Mouse (Mus musculus): ENCODE data around the gene Ifit1bl2. TPM values are rescaled to one million over a fixed set of nuclear protein-coding genes. Genes with fewer than 3 reads are reported as not detected.

Ifit1bl2 gene
- polyA plus RNA-seq, 1 experiment, result 0.30 TPM

DNA sequence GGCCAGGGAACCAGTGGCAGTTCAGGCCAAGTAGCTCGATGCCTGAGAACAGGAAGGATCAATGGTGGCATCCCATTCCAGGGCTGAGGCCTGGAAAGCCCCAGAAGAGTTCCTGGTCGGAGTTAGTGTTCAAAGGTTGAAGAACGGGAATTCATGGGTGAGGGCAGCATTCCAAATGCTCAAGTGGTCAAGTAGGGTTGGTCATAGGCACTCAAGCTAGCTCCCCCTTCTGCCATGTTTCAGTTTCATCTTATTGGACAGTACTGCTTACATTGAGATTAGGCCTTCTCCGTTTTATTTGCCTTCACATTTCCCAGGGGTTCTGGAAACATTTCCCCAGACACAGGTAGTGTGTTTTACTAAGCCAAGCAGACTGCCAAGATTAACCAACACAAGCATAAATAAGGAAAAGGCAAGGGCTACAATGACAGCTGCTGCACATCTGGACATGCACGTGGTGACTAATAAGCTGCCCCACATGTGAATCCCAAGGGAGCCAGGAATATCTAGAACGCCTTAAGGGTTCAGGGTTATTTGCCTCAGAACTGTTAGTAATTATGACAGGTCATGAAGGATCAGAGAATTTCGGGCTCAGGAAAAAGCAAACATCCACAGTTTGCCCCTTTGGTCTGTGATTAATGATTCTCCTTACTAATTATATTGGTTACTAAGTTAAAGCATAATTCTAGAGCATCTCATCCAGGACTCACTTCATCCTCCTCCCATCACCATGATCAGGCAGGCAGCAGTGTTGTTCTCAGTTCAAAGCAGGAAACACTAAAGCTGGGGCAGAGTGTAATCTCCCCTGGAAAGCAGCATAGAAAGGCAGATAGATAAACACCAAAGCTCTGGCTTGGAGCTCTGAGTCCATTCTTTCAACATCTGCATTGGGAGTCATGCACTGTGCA lies 71.3 kb downstream of the Ifit1bl2 start:
- DNase-seq, result no peak
- Histone ChIP-seq H3K4me3 (replicated peaks; ENCODE audit: extremely low read depth, low read depth, low read length) (no peak overlapping the region), H3K4me1 (ENCODE audit: control insufficient read depth, insufficient read depth, low read length) (no peaks in the 10 kb centered on the region; the same call in none of the 2 replicates)
- 54% methylated on average over 7 of the region's 7 CpGs for WGBS
- TF ChIP-seq CTCF (IDR thresholded peaks at IDR 0.05; ENCODE audit: insufficient read depth, low read length) (no peak), POLR2A (IDR thresholded peaks at IDR 0.05; ENCODE audit: borderline replicate concordance, extremely low read depth, low read depth, low read length) (no peak)

Other genes with a start within 250 kb of the Ifit1bl2 start
- gene Ch25h, start 165.6 kb downstream of the Ifit1bl2 start, polyA plus RNA-seq (2012; rRNA removed), result 22.9 and 32.8 TPM in 2 replicates
- 31.1 and 47.2 TPM in 2 replicates for gene Lipa, start 113.3 kb downstream of the Ifit1bl2 start, polyA plus RNA-seq (2012; rRNA removed)
- 3.8 and 6.3 TPM in 2 replicates for gene Ifit2, start 90.0 kb downstream of the Ifit1bl2 start, polyA plus RNA-seq (2012; rRNA removed)
- 7.2 and 14.0 TPM in 2 replicates for gene Ifit3, start 57.2 kb downstream of the Ifit1bl2 start, polyA plus RNA-seq (2012; rRNA removed)
- 0.78 and 1.1 TPM in 2 replicates for gene Ifit1bl1, start 38.8 kb downstream of the Ifit1bl2 start, polyA plus RNA-seq (2012; rRNA removed)
- gene Ifit3b, start 32.8 kb downstream of the Ifit1bl2 start, polyA plus RNA-seq (2012; rRNA removed), result 2.1 and 4.5 TPM in 2 replicates
- 3.5 and 5.0 TPM in 2 replicates for gene Ifit1, start 128 bp upstream of the Ifit1bl2 start, polyA plus RNA-seq (2012; rRNA removed)
- gene Slc16a12, start 106.5 kb upstream of the Ifit1bl2 start, polyA plus RNA-seq (2012; rRNA removed), result 2.9 and 3.8 TPM in 2 replicates
- 1.4 and 2.6 TPM in 2 replicates for gene Pank1, start 238.7 kb upstream of the Ifit1bl2 start, polyA plus RNA-seq (2012; rRNA removed)

Data from lung, adult 2 months (tissue).